Mouse (Mus musculus) liver, embryonic 14.5 days (tissue): ENCODE measurements around the gene Vegfb.

Experiments
- CTCF ChIP-seq: IDR thresholded peaks from 2 replicates; pipeline ENCODE4 v1.5.1; 2016; ENCODE audit warnings: antibody characterized with exemption, low read depth, control low read depth
- EP300 ChIP-seq: IDR thresholded peaks from 2 replicates; pipeline ENCODE4 v1.6.1; 2016; ENCODE audit warnings: antibody characterized with exemption, low read depth

- TF ChIP-seq CTCF (peak; percentile 43), EP300 (0 out of 2 replicates have a peak, but pooled peaks have one; percentile 7)
Measured at GRCm38 (mm10) chr19:6975537-6976521, 11.6 kb downstream of the Vegfb start, which contains the start of gene Plcb3.
